Mouse (Mus musculus) E14TG2a.4 (cell line): ENCODE results near the gene Olfr123.

Experiments
- H3K27me3 ChIP-seq: 2 replicates; pipeline ENCODE4 v1.6.1; 2014; ENCODE audit warnings: low read length, control low read depth; ENCODE audit not compliant: insufficient read depth
- H3K36me3 ChIP-seq: 2 replicates; pipeline ENCODE4 v1.6.1; 2014; ENCODE audit warnings: low read length, control low read depth; ENCODE audit not compliant: insufficient read depth
- H3K4me1 ChIP-seq: replicated peaks from 2 replicates; pipeline ENCODE4 v1.6.1; 2014; ENCODE audit warnings: low read depth, low read length, control low read depth
- H3K4me3 ChIP-seq: replicated peaks from 2 replicates; pipeline ENCODE4 v1.5.1; 2014; ENCODE audit warnings: mild to moderate bottlenecking, low read length
- H3K9me3 ChIP-seq: 2 replicates; pipeline ENCODE4 v1.6.1; 2014; ENCODE audit warnings: low read length, control low read depth
- CTCF ChIP-seq: conservative IDR thresholded peaks from 2 replicates; pipeline ENCODE4 v1.5.1; 2014; ENCODE audit warnings: low read length
- NANOG ChIP-seq: IDR thresholded peaks from 2 replicates; pipeline ENCODE4 v1.6.1; 2014; ENCODE audit warnings: borderline replicate concordance, low read length, mixed read lengths
- POU5F1 ChIP-seq: IDR thresholded peaks from 2 replicates; pipeline ENCODE4 v1.6.1; 2014; ENCODE audit warnings: low read length, borderline replicate concordance

Olfr123 gene

DNA sequence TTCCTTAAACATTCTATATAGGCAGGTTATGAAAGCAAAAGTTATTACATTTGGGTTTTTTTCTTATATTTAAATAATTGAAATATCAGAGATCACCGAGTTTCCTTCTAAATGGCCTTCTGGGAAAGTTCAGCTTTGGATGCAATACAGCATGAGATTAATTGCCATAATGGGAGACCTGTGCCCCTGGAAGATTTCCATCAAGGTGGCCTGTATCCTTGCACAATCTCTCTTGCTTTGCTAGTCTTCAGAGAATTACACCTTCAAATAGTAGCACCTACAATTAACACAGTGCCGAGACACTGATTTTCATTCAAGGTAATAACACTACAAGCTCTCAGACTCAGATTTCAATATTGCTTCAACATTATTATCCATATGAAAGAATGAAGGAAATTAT lies at the start of gene Olfr123:
Olfr123 (plus strand) TSS at position 301 of the 400 bp plus-strand sequence.
- Histone ChIP-seq H3K36me3 (no peaks in the 10 kb centered on the region), H3K27me3 (no peaks in the 10 kb centered on the region), H3K9me3 (no peaks in the 10 kb centered on the region), H3K4me3 (no peak within 1 kb of the TSS), H3K4me1 (no peaks in the 10 kb centered on the region)
- TF ChIP-seq CTCF (no peak), NANOG (no peak), POU5F1 (no peak)

DNA sequence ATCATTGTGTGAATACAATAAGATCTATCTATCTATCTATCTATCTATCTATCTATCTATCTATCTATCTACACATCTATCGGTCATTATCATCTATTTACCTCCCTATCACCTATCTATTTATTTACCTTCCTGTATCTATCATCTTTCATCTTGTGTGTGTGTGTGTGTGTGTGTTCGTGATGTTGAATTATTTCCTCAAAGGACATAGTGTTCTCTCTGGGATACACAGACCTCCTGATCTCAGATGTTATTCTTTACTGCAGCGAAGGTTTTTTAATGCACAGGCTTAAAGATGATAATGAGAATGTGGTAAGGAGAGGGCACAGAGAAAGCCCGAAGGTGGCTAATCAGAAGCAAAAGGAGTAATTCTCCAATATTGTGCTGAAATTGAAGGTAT lies 25.0 kb upstream of the Olfr123 start, which contains the start of gene Olfr122:
Olfr122 (plus strand) TSS at position 301 of the 400 bp plus-strand sequence.
- Histone ChIP-seq H3K4me1 (no peaks in the 10 kb centered on the region), H3K4me3 (no peak within 1 kb of the TSS), H3K9me3 (no peaks in the 10 kb centered on the region), H3K36me3 (no peaks in the 10 kb centered on the region), H3K27me3 (no peaks in the 10 kb centered on the region)
- TF ChIP-seq POU5F1 (no peak), NANOG (no peak), CTCF (no peak)

DNA sequence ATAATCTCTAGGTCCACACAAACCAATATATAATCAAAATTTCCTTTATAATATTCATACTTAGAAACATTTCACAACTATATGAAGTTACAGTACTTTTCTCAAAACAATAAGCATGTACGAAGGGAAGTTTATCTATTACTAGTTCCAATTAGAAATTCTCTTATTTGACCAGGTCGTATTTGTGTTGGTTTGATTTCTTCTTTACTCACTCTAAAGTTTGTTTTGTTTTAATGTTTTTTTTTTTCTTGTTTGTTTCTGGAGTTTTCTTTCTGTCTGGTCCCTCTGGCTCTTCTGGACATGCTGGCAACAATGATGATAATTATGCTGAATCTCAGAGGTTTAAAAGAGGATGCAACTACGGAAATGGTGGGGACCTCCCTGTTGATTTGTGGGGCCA lies 6.3 kb downstream of the Olfr123 start, which contains the start of gene Olfr124:
Olfr124 (plus strand) TSS at position 301 of the 400 bp plus-strand sequence.
- Histone ChIP-seq H3K27me3 (no peaks in the 10 kb centered on the region), H3K9me3 (no peaks in the 10 kb centered on the region), H3K36me3 (no peaks in the 10 kb centered on the region), H3K4me1 (no peaks in the 10 kb centered on the region), H3K4me3 (no peak within 1 kb of the TSS)
- TF ChIP-seq CTCF = no peak
- no peak for TF ChIP-seq NANOG
- TF ChIP-seq POU5F1 = no peak

GRCm38 (mm10) chr17:37832649-37833048 lies 39.3 kb downstream of the Olfr123 start, which contains the start of gene Olfr125:
Gene Olfr125 (plus strand): TSS chr17:37832949.
- TF ChIP-seq POU5F1 = no peak
- no peak for TF ChIP-seq CTCF
- no peak for TF ChIP-seq NANOG
- H3K27me3 ChIP-seq = no peaks in the 10 kb centered on the region

GRCm38 (mm10) chr17:37847183-37847582 lies 53.9 kb downstream of the Olfr123 start, which contains the start of gene Olfr126:
Gene Olfr126 (plus strand): TSS chr17:37847483.
- H3K4me1 ChIP-seq = no peaks in the 10 kb centered on the region
- no peaks in the 10 kb centered on the region for H3K27me3 ChIP-seq
- TF ChIP-seq CTCF (no peak), NANOG (no peak), POU5F1 (no peak)

More at GRCm38 (mm10) chr17:37832649-37833048, 39.3 kb downstream of the Olfr123 start, which contains the start of gene Olfr125:
- Histone ChIP-seq H3K4me1 (no peaks in the 10 kb centered on the region), H3K36me3 (no peaks in the 10 kb centered on the region), H3K4me3 (no peak within 1 kb of the TSS), H3K9me3 (no peaks in the 10 kb centered on the region)

More at GRCm38 (mm10) chr17:37847183-37847582, 53.9 kb downstream of the Olfr123 start, which contains the start of gene Olfr126:
- Histone ChIP-seq H3K4me3 (no peak within 1 kb of the TSS), H3K36me3 (no peaks in the 10 kb centered on the region), H3K9me3 (no peaks in the 10 kb centered on the region)
